Mouse (Mus musculus) heart, embryonic 16.5 days (tissue): Measurements from ENCODE around the gene Rab4a. TPM values are rescaled to one million over a fixed set of nuclear protein-coding genes. Genes with fewer than 3 reads are reported as not detected.

Experiments used
- ATAC-seq: fragments of 200-750 bp; cut with Nextera tagmentation; replicated peaks from 2 replicates; pipeline ENCODE4 v1.8.0; 2017; ENCODE audit warnings: moderate number of reproducible peaks; ENCODE audit not compliant: insufficient read depth, low FRiP score; ENCODE audit errors: extremely low read depth
- H3K27ac ChIP-seq: fragments of 300-500 bp; sonication (generic); 2 replicates; pipeline ENCODE4 v1.5.1; 2014; ENCODE audit warnings: mild to moderate bottlenecking, low read length, control low read depth, moderate library complexity
- H3K27me3 ChIP-seq: fragments of 300-500 bp; sonication (generic); 2 replicates; pipeline ENCODE4 v1.6.1; 2014; ENCODE audit warnings: low read length, mixed read lengths; ENCODE audit not compliant: control insufficient read depth, insufficient read depth
- H3K36me3 ChIP-seq: fragments of 300-500 bp; sonication (generic); 2 replicates; pipeline ENCODE4 v1.6.1; 2014; ENCODE audit not compliant: control insufficient read depth, insufficient read depth
- H3K4me1 ChIP-seq: fragments of 300-500 bp; sonication (generic); 2 replicates; pipeline ENCODE4 v1.6.1; 2014; ENCODE audit warnings: low read length, mixed read lengths; ENCODE audit not compliant: control insufficient read depth, insufficient read depth
- H3K4me2 ChIP-seq: fragments of 300-500 bp; sonication (generic); 2 replicates; pipeline ENCODE4 v1.6.1; 2014; ENCODE audit warnings: low read depth, mild to moderate bottlenecking, control low read depth, low read length
- H3K4me3 ChIP-seq: fragments of 300-500 bp; sonication (generic); 2 replicates; pipeline ENCODE4 v1.5.1; 2014; ENCODE audit warnings: mild to moderate bottlenecking, control low read depth, low read length
- H3K9ac ChIP-seq: fragments of 300-500 bp; sonication (generic); 2 replicates; pipeline ENCODE4 v1.6.1; 2014; ENCODE audit warnings: low read length, control low read depth
- H3K9me3 ChIP-seq: fragments of 300-500 bp; sonication (generic); replicated peaks from 2 replicates; pipeline ENCODE4 v1.6.1; 2016; ENCODE audit warnings: low read length; ENCODE audit not compliant: control insufficient read depth
- WGBS: fragments of 180-500 bp; shearing (Covaris S2); extraction: QIAGEN DNeasy Blood & Tissue Kit; methylation state at CpG from one replicate; pipeline ENCODE4 v1.1.7; 2014; 5-methylcytosine and 5-hydroxymethylcytosine counted together
- polyA plus RNA-seq: library from polyadenylated mRNA; unstranded; fragments of >200 nt; fragmentation: Nextera tagmentation; extraction: Ambion mirVana; gene quantifications from 2 replicates; pipeline ENCODE4 v1.2.1, GENCODE M21; 2015

The Rab4a gene
- polyA plus RNA-seq, 1 experiment from 2014 or later: 32.2 TPM

DNA sequence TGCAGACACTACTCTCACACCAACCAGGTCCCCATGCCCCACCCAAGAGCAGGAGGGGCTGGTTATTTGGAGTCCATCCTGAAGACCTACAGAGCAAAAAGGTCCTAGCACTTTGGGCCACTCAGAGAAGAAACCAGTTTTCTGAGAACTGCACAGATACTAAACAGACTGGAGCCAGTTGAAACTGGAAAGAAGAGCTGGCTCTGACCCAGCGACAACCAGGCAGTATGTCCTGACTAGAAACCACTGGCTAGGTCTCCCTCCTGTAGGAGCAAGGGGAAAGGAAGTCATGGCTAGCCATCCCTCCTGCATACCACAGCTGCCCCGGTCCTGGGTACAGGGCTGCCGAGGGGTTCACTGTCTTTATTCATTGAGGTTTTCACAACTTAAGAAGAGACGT is 39.3 kb upstream of the Rab4a start:
- H3K36me3 ChIP-seq: no peaks in the 10 kb centered on the region
- H3K27ac ChIP-seq: no peak overlapping the region
- ATAC-seq: no peak
- peaks cover 13% of the 10 kb centered on the region for H3K4me1 ChIP-seq
- no peak overlapping the region for H3K9ac ChIP-seq
- 73% methylated on average over 4 of the region's 4 CpGs for WGBS
- H3K27me3 ChIP-seq: no peaks in the 10 kb centered on the region
- H3K4me2 ChIP-seq: no peak overlapping the region
- H3K9me3 ChIP-seq: no peaks in the 10 kb centered on the region
- no peak overlapping the region for H3K4me3 ChIP-seq

DNA sequence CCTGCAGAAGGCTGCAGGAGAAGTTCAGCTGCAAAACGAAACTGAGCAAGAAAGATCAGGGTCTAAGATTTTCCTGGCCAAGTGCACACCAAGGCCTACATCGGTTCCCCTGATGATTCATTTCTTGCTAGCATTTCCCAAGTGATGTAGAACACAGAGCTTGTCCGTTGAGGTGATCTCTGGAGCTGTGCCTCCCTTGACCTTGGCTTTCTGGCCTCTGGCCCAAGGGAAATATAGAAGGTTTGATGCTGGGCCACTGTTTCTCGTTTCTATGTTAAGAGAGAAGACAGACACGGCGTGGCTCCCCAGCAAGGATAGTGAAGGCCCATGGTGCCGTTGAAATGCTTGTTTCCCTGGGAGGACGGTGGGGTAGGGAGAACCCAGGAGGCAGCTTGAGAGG is 37.9 kb upstream of the Rab4a start:
- Histone ChIP-seq H3K4me2 (no peak overlapping the region), H3K9me3 (no peaks in the 10 kb centered on the region), H3K4me3 (no peak overlapping the region), H3K36me3 (no peaks in the 10 kb centered on the region), H3K4me1 (peaks cover 10% of the 10 kb centered on the region), H3K27me3 (no peaks in the 10 kb centered on the region), H3K27ac (no peak overlapping the region), H3K9ac (no peak overlapping the region)
- WGBS: 67% methylated on average over 8 of the region's 8 CpGs
- no peak for ATAC-seq

DNA sequence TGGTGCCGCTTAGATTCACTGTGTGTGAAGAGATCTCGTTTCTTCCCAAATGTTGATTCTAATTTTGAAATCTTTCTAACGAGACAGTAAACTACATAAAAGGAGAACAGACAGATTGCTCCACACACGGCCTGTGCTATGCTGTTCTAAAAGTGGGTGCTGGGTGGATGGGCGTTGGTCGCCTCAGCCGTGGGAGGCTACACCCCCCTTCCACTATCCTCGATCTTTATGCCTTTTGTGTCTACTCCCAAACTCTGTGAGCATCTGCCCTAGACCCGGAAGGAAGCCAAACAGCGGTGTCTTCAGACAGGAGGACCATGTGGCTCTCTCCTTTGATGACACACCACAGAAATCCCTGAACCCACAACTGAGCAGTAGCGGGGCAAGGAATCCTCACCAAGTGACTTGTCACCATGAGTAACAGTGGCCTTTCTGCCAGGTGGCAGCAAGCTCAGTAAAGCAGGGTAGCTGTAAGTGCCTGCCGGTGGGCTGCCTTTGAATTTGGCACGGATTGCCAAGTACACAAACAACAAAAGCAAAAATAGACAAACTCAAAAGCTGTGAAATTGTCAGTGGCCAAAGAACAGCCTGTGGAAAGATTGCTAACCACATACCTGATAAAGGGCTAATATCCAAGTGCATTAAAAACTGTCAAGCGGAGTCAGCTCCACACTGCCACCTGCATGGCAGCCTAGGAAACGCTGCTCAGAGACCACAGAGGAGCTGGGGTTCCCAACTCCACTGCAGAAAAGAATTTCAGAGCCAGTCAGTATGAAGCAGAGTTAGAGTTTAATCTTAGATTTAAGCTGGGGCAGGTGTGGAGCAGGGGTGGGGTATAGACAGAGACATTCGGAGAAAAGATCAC is 37.1 kb upstream of the Rab4a start:
- Histone ChIP-seq H3K36me3 (no peaks in the 10 kb centered on the region), H3K27me3 (no peaks in the 10 kb centered on the region), H3K9ac (no peak overlapping the region), H3K4me3 (no peak overlapping the region), H3K4me2 (no peak overlapping the region), H3K9me3 (no peaks in the 10 kb centered on the region), H3K27ac (no peak overlapping the region), H3K4me1 (peaks cover 3% of the 10 kb centered on the region; the same call in 1 of the 2 replicates)
- 62% methylated on average over 16 of the region's 16 CpGs for WGBS
- no peak for ATAC-seq

DNA sequence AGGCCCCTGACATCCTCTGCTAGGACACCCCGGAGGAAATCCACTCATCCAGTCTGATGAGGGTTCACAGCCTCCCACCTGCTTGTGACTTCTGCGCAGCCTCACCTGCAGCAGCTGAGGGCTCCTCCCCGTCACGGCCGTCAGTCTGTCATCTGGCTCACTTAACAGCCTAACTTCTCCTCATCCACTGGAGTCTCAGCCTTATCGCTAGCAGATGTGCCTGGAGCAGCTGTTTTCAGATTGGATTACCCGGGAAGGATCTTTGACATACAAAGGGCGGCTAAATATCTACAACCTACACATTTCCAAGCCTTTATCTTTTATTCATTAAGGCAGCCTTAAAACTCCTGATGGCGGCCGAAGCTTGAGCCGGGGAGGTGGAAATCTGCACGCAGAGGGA is 32.3 kb upstream of the Rab4a start:
- H3K4me3 ChIP-seq: no peak overlapping the region
- ATAC-seq: no peak
- no peaks in the 10 kb centered on the region; the same call in 1 of the 2 replicates for H3K4me1 ChIP-seq
- H3K27ac ChIP-seq: no peak overlapping the region
- no peak overlapping the region for H3K9ac ChIP-seq
- H3K27me3 ChIP-seq: no peaks in the 10 kb centered on the region
- H3K4me2 ChIP-seq: no peak overlapping the region
- no peaks in the 10 kb centered on the region for H3K9me3 ChIP-seq
- no peaks in the 10 kb centered on the region for H3K36me3 ChIP-seq
- WGBS: 50% methylated on average over 12 of the region's 12 CpGs

DNA sequence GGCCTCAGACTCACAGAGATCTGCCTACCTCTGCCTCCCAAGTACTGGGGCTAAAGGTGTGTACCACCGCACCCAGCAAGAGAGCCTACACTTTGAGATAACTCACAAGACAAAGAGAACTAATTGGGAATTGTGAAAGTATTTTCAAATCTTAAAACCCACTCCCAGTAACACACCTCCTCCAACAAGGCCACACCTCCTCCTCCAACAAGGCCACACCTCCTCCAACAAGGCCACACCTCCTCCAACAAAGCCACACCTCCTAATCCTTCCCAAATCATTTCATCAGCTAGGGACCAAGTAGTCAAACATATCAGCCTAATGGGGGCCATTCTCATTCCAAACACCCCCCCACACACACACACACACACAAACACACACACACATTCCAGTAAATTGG is 31.3 kb upstream of the Rab4a start:
- H3K27ac ChIP-seq: no peak overlapping the region
- no peak overlapping the region for H3K4me2 ChIP-seq
- H3K27me3 ChIP-seq: no peaks in the 10 kb centered on the region
- no peaks in the 10 kb centered on the region for H3K36me3 ChIP-seq
- H3K4me3 ChIP-seq: no peak overlapping the region
- H3K4me1 ChIP-seq: no peaks in the 10 kb centered on the region; the same call in 1 of the 2 replicates
- no peaks in the 10 kb centered on the region for H3K9me3 ChIP-seq
- no peak overlapping the region for H3K9ac ChIP-seq
- 100% methylated on average over 1 of the region's 1 CpGs for WGBS
- no peak for ATAC-seq

DNA sequence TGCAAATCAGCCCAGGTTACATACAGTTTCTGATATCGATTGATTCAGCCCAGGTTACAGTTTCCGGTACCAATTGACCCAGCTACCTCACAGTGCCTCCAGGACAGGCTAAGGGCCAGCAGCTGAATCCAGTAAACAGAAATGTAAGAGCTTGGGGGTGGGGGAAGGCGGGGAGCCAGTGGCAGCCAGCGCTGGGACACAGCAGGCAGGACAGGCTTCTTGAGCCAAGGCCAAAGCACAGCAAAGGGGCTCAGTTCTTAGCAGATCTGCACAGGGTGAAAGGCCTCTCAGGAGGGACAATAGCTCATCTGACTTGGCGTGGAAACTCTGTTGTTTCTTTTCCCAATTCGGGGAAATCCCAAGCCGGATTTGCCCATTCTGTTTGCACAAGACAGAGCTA is 28.5 kb upstream of the Rab4a start:
- no peak overlapping the region for H3K9ac ChIP-seq
- H3K4me3 ChIP-seq: no peak overlapping the region
- no peak overlapping the region for H3K4me2 ChIP-seq
- no peak; the same call in 1 of the 2 replicates for ATAC-seq
- no peaks in the 10 kb centered on the region; the same call in 1 of the 2 replicates for H3K4me1 ChIP-seq
- no peaks in the 10 kb centered on the region for H3K9me3 ChIP-seq
- 45% methylated on average over 7 of the region's 7 CpGs for WGBS
- no peak overlapping the region; the same call in 1 of the 2 replicates for H3K27ac ChIP-seq
- no peaks in the 10 kb centered on the region for H3K36me3 ChIP-seq
- no peaks in the 10 kb centered on the region for H3K27me3 ChIP-seq

DNA sequence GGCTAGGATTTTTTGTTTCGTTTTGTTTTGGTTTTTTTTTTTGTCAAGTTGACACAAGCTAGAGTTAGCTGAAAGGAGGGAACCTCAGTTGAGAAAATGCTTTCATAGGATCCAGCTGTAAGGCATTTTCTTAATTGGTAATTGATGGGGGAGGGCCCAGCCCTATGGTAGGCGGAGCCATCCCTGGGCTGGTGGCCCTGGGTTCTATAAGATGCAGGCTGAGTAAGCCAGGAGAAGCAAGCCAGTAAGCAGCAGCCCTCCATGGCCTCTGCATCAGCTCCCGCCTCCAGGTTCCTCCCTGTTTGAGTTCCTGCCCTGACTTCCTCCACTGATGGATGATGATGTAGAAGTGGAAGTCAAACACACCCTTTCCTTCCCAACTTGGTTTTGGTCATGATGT is 25.3 kb upstream of the Rab4a start:
- Histone ChIP-seq H3K9ac (no peak overlapping the region), H3K9me3 (no peaks in the 10 kb centered on the region), H3K27me3 (no peaks in the 10 kb centered on the region), H3K36me3 (no peaks in the 10 kb centered on the region), H3K4me1 (no peaks in the 10 kb centered on the region; the same call in 1 of the 2 replicates), H3K27ac (no peak overlapping the region), H3K4me2 (no peak overlapping the region), H3K4me3 (no peak overlapping the region)
- ATAC-seq: no peak
- WGBS: 54% methylated on average over 3 of the region's 3 CpGs

DNA sequence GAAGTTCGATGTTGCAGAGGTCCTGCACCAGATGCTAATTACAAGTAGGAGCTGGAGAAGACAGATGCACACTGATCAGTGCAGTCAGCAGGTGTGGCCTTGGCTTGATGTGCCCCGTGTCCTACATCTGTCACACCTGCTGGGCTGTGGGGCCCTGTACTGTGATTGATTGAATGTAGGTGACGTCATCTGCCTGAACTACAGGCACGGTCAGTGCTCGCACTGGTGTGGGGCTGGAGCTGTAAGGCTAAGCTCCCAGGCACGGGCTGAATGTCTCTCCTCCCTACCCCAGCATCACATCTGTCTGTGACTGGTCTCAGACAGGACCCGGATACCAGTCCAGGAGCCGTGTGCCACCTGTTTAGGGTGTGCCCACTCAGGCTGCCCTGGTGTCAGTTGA is 24.5 kb upstream of the Rab4a start:
- no peak overlapping the region for H3K9ac ChIP-seq
- H3K9me3 ChIP-seq: no peaks in the 10 kb centered on the region
- no peak overlapping the region for H3K27ac ChIP-seq
- WGBS: 42% methylated on average over 8 of the region's 8 CpGs
- no peak overlapping the region for H3K4me3 ChIP-seq
- no peaks in the 10 kb centered on the region; the same call in 1 of the 2 replicates for H3K4me1 ChIP-seq
- ATAC-seq: no peak
- H3K36me3 ChIP-seq: no peaks in the 10 kb centered on the region
- H3K27me3 ChIP-seq: no peaks in the 10 kb centered on the region
- no peak overlapping the region for H3K4me2 ChIP-seq

DNA sequence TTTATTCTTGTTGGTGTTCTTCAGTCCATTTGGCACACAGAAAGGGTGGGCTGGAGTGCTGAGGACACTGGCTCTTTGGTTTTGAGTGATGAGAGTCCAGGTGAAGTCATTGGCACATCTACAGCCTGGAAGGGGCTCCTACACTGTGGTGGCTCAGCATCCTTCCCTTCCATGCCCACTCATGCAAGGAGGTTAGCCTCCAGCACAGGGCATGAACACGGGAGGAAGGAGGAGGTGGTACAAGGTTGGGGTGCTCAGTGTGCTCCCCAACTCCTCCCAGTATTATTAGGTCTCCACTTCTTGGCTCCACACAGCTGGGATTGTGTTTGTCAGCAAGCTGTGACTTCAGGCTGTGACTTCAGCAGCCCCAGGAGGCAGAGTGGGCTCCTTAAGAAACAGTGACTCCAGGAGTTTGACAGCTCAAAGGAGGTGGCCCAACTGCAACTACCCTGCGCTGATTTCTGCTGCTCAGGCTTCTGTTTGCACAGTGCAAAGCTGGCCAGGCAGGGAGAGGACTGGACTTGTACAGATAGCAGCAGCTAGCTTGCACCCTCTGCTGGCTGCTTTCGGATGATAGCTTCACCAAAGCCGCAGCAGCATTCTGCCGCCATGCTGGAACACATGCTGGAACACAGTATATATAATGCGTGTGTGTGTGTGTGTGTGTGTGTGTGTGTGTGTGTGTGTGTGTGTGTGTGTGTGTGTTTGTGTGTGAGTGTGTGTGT is 22.1 kb upstream of the Rab4a start:
- Histone ChIP-seq H3K9me3 (no peaks in the 10 kb centered on the region), H3K4me3 (no peak overlapping the region), H3K27ac (no peak overlapping the region), H3K36me3 (no peaks in the 10 kb centered on the region), H3K27me3 (no peaks in the 10 kb centered on the region; the same call in 1 of the 2 replicates), H3K9ac (no peak overlapping the region), H3K4me1 (no peaks in the 10 kb centered on the region), H3K4me2 (no peak overlapping the region)
- WGBS: 11% methylated on average over 6 of the region's 6 CpGs
- ATAC-seq: peak; percentile 81; the same call in 1 of the 2 replicates
